Mouse (Mus musculus): ENCODE measurements around the gene Rap1b.

GRCm38 (mm10) chr10:117828536-117828935 is 17.3 kb downstream of the Rap1b start:
- TF ChIP-seq CTCF (IDR thresholded peaks at IDR 0.05; ENCODE audit: extremely low read depth, insufficient read length, insufficient replicate concordance, low read depth, low read length) (no peak), POLR2A (IDR thresholded peaks at IDR 0.05; ENCODE audit: low read depth, low read length) (no peak)
